Mouse (Mus musculus): ENCODE results near the gene Gm6169. TPM values are rescaled to one million over a fixed set of nuclear protein-coding genes. Genes with fewer than 3 reads are reported as not detected.
A peak's percentile ranks its signal among the peaks of the same experiment; 100 is the strongest.
"Not testable (repeated sequence)": the region's sequence is repeated elsewhere in the genome, so short reads cannot be mapped to it uniquely, and the experiment has no call there.

Gm6169 gene
- total RNA-seq, 2 experiments from 2014 or later = 0.87 to 3.6 TPM

DNA sequence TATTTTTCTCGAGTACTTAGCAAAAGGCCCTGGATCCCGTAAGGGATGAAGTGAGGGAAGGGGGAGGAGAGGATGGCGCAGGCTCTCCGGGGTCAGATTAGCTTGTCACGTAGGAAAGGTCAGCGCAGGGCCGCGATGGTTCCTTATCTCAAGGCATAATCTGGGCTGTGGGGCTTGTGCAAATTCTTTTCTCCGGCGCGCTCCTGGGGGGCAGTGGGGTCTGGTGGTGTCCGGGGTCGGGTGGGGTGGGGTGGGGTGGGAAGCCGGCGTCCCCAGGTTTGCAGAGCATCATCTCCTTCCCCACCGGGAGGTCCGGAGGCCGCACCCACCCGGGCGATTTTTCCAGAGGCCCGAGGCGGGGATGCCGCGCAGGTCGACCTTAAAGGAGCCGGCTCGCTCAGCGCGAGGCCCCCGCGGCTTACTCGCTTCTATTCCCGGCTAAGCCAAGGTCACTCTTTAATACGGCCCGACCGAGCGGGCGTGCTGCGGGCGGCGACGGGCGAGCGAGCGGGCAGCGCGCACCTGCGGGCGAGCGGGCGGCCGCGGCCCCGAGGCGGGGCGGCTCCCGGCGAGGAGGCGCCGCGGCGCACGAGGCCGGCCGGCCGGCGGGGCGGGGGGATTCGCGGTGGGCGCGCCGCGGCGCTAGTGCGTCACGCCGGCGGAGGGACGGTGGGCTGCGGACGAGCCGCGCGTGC is 28.0 kb downstream of the Gm6169 start:
- ATAC-seq (replicated peaks; ENCODE audit: poor library complexity) = no peak

DNA sequence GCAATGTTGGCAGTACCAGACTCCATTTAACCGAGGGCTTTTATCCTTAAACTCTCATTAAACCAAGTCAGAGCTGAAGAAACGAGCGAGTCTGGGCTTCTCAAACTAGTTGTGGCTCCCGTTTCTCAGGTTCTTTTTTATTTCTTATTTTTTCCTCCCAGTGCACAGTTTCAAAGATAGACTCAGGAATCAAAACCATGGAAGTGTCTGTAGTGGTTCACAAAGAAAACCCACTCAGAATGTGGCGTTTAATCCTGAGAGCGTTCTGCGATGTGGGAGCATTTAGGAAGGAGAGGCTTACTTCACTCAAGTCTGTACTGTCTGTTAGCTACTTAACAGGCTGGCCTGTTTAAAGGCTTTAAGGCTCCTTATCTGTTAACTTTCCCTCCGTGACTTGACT is 30.9 kb downstream of the Gm6169 start:
- ATAC-seq (replicated peaks; ENCODE audit: poor library complexity) = no peak

DNA sequence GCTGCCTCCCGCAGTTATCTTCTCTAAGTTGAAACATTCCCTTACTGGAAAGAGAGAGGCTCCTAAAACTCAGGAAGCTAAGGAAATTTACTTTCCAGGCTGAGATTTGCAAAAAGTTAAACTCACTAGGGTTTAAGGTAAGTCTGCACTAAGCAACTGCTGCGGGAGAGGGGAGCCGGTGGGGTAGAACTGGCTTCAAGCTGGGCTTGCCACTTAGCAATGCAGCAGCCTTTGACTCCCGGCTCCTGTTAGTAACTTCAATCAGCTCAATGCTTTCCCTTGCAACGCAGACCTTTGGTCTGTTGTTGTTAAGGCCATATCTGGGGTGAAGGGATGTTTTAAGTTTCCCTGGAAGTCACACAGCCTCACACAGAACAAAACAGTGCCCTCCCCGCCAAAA is 31.3 kb downstream of the Gm6169 start:
- no peak for ATAC-seq (replicated peaks; ENCODE audit: poor library complexity)

DNA sequence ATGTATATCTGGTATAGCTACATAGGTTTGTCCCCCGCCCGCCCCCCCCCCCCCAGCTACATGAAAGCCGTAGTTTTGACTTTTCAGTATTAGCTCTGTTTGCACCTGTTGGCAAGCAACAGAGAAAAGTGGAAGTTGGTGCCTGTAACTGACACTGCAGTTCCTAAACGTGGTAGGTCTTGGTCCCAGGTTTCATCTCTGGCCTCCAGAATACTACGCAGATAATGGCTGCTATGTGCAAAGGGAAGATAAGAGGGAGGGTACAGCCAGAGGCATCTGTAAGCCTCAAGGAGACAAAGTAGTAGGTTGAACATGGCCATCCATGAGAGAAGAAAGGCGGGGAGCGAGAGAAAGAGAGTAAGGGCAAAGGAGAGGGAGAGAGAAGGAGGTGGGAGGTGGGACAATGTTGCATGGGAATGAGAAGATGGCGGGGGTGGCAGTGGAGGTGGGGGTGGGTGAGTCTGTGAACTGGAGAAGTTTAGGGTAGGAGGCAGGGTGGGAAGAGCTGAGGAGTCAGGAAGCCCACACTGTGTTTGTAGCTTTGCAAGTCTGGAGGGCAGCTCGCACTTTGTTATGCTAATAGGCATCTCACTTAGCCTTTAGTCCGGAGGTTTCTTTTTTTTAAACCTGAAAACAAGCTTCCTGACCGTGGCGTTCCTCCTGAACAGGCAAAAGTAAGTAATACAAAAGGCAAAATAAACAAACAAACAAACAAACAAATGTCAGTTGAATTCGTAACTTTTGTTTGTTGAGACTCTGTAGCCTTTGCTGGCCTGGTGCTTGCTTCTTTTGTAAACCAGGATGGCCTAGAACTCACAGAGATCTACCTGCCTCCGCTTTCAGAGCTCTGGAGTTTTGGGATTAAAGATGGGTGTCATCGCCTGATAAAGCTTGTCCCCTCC is 32.1 kb downstream of the Gm6169 start, which contains the start of gene Fam169a:
Fam169a (plus strand) TSS at position 638 of the 902 bp plus-strand sequence.
- ATAC-seq (replicated peaks; ENCODE audit: poor library complexity) = peak; percentile 92

DNA sequence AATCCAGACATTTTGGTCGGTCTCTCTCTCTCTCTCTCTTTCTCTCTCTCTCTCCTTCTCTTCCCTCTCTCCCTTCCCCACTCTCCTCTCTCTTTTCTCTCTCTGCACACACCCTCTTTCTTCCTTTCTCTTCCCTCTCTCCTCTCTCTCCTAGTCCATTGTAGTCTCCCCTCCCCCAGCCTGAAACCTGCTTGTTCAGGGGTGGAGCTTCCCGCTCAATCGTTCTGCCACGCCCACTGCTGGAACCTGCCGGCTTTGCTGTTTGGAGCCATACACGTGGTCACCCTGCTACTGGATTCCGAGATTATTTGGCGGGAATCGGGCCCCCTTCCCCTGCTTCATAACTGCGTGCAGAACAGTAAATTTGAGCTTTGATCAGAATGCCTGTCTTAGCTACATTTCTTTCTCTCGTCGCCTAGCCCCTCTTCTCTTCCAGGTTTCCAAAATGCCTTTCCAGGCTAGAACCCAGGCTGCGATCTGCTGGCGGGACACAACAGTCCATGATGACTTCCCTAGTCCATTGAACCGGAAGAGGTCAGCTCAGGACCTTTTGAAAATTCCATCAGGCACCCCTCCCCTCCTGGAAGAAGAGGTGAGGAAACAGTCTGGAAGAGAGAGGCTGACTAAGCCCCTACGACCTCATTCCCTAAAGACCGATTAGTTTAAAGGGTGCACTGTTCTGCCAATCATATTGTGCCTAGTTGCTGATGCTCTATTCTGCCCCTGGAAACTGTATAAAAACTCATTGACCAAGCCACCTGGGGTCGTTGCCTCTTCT is 34.0 kb downstream of the Gm6169 start:
- not testable (repeated sequence) for ATAC-seq (replicated peaks; ENCODE audit: poor library complexity)

DNA sequence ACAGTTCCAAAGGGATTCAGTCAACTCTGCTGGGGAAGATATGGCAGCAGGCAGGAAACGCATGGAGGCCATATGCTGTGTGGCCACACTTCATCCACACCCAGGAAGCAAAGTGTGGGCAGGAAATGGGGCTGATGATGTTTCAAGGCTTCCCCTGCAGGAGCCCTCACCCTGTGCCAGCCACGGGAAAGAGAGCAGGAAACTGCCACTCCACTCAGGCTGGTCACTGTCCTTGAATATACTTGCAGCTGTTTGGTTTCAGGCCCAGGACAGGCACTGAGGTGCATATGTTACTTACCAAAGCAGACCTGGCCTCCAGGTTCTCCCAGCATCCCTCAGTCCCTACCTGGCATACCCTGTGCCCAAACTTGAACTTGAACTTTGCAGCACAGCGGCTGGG is 34.6 kb downstream of the Gm6169 start:
- peak; percentile 30 for ATAC-seq (replicated peaks; ENCODE audit: poor library complexity)

DNA sequence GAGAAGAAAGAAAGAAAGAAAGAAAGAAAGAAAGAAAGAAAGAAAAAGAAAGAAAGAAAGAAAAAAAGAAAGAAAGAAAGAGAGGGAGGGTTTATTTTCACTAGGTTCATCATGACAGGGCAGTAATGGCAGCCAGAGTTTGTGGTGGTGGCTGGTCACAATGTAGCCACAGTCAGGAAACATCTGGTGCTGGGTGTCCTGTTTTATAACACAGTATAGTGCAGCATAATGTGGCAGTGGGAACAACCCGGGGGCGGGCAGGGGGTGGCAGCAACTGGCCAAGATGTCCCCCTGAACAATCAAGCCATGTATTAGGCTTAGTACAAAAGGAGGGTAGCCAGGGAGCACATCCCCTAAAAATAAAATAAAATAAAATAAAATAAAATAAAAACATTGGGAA is 35.6 kb downstream of the Gm6169 start:
- ATAC-seq (replicated peaks; ENCODE audit: poor library complexity) = peak; percentile 47; the same call in 1 of the 2 replicates

DNA sequence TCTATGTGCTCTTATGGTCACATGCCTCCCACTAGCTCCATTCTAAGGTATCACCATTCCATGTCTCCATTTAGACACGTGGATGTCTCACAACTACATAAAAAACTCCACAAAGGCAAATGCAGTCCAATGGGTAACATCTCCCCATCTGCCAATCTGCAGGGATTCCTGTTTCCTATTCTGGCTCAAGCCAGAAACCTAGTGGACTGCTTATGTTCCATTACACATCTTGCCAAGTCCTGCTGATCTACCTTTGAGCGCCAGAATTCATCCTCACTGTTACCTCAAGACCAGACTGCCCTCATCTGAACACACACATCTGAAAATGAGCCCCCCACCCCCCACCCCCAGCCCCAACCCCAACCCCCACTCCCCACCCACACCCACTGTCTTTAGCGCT is 36.9 kb downstream of the Gm6169 start:
- no peak for ATAC-seq (replicated peaks; ENCODE audit: poor library complexity)

DNA sequence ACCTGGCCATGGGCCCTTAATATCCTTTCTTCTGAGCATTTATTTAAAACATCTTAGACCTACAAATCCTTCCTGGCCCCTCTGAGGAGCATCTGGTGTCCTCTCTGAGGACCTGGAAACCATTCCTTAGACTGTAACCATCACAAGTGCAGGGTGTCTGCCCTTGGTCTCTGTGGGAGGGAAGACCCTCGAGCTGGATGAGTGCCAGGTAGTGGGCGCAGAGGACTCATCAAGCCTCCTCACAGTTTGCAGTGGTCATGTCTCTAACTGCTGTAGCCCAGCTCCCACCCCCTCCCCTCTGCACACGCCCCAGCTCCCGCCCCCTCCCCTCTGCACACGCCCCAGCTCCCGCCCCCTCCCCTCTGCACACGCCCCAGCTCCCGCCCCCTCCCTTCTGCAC is 38.7 kb downstream of the Gm6169 start:
- no peak for ATAC-seq (replicated peaks; ENCODE audit: poor library complexity)

DNA sequence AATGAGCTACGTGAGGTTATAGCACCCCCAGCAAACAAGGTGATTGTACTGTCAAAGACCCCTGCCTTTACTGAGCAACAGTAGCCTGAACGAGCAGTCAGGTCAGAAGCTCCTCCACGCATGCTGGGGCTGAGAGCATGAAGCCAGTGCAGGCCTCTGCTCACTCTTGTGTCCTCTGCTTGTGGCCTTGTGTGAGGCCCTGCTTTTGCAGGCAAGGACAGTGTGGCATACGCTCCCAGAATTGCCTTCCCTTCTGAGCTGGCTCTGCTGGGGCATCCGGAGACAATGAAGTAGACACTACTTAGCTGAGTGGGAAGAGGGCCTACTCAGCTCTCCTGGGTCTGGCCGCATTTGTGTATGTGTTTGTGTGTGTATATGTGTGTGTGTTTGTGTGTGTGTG is 39.3 kb downstream of the Gm6169 start:
- ATAC-seq (replicated peaks; ENCODE audit: poor library complexity) = no peak

DNA sequence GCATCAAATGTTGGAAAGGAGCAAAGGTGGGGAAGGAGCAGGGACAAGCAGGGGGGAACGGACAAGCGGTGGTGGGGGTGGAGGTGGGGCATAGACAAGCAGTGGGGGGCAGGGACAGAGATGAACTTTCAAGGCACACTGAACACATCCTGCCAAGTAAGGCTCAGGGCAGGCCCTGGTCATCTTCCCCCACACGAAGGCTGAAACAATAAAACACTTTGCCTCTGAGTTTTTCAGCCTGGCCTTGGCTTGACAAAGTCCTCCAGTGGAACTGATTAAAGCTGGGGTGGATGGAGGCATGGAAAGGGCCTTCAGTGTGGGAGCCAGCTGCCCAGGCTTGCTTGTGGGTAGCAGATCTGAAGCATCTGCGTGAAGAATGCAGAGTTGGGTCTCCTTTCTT is 41.2 kb downstream of the Gm6169 start:
- ATAC-seq (replicated peaks; ENCODE audit: poor library complexity) = no peak

DNA sequence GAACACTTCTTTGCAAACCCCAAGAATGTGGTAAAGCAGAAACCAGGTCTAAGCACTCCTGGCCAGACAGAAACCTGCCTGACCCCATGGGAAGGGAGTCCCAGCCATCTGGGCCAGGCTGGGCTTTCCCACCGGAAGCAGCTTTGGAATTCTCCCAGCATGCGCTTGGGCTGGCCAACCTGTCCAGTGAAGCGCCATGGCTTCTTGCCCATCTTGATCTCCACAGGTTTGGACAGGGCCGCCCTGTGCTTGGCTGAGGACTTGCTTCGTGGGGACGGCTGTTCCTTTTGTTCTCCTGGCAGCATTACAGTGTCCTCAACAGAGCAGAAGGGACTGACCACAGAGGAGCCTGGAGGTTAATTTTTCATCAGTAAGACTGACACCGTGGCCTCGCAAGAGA is 45.2 kb downstream of the Gm6169 start:
- no peak for ATAC-seq (replicated peaks; ENCODE audit: poor library complexity)

DNA sequence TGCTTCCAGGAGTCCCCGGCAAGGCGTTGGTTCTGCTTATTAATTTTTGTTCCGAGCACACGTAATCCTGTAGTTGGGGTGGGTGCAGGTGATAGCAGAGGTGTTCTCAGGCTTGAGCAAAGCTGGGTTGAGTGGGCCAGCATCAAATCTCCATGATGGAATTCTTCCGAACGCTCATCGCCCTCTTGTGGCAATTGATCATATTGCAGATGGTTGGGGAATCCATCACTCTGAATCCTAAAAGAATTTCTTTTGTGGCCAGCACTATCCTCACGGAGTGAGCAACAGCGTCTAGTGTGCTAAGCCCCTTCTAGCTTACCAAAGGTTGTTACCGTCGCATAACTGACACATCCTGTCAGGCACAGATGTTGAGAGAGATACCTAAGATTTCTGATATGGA is 46.4 kb downstream of the Gm6169 start:
- ATAC-seq (replicated peaks; ENCODE audit: poor library complexity) = peak; percentile 81

DNA sequence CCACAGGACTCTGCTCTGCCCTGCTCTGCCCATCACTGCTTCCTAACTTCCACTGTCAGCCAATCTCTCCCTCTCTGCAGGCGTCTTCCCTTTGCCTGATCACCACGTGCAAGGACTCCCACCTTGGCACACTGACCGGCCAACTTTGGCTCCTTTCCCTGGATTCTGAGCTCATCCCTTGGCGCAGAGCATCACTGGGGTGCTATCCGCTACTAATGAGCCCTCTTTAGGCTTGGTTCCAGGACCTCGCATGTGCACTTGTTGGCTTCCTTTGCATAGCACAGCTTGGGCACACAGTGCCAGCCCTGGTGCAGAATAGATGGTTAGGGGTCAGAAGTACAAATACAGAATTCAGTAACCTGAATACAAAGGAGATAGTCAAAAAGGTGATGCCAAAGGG is 47.9 kb downstream of the Gm6169 start:
- ATAC-seq (replicated peaks; ENCODE audit: poor library complexity) = no peak

Other genes starting within 250 kb of the Gm6169 start
- gene Gcnt4, start 174.5 kb downstream of the Gm6169 start, total RNA-seq (2015) = 0.66 and 0.72 TPM in 2 replicates
- 0.12 and 0.20 TPM in 2 replicates for gene Gcnt4, start 174.5 kb downstream of the Gm6169 start, total RNA-seq (2017)
- not detected in 2 replicates for gene 1700029F12Rik, start 64.9 kb downstream of the Gm6169 start, total RNA-seq (2015)
- gene 1700029F12Rik, start 64.9 kb downstream of the Gm6169 start, total RNA-seq (2017) = not detected in 2 replicates
- 0.10 TPM in 1 of 2 replicates, not detected in the other for gene Fam169a, start 32.0 kb downstream of the Gm6169 start, total RNA-seq (2015)
- gene Fam169a, start 32.0 kb downstream of the Gm6169 start, total RNA-seq (2017) = 0.17 and 0.44 TPM in 2 replicates
- gene Gfm2, start 38.7 kb upstream of the Gm6169 start, total RNA-seq (2015) = 14.6 and 15.9 TPM in 2 replicates
- gene Gfm2, start 38.7 kb upstream of the Gm6169 start, total RNA-seq (2017) = 20.9 and 35.3 TPM in 2 replicates
- 255 and 278 TPM in 2 replicates for gene Nsa2, start 38.7 kb upstream of the Gm6169 start, total RNA-seq (2015)
- gene Nsa2, start 38.7 kb upstream of the Gm6169 start, total RNA-seq (2017) = 307 and 349 TPM in 2 replicates
- 47.2 and 54.0 TPM in 2 replicates for gene Hexb, start 99.1 kb upstream of the Gm6169 start, total RNA-seq (2015)
- gene Hexb, start 99.1 kb upstream of the Gm6169 start, total RNA-seq (2017) = 38.6 and 39.3 TPM in 2 replicates
- 2.5 and 3.1 TPM in 2 replicates for gene Enc1, start 141.9 kb upstream of the Gm6169 start, total RNA-seq (2015)
- gene Enc1, start 141.9 kb upstream of the Gm6169 start, total RNA-seq (2017) = 2.6 and 4.0 TPM in 2 replicates

Data from megakaryocyte progenitor cell, adult 5-6 weeks (primary cell).